Mouse (Mus musculus) heart, embryonic 10.5 days (tissue): ENCODE data around the gene Psmb3. TPM values are rescaled to one million over a fixed set of nuclear protein-coding genes. Genes with fewer than 3 reads are reported as not detected.
"Not testable (repeated sequence)": the region's sequence is repeated elsewhere in the genome, so short reads cannot be mapped to it uniquely, and the experiment has no call there.

Source experiments
- DNase-seq: peaks from one replicate; pipeline ENCODE4 v3.0.0-alpha.2; 2017; ENCODE audit warnings: low spot score
- H3K27ac ChIP-seq: fragments of 300-500 bp; sonication (generic); 2 replicates; pipeline ENCODE4 v1.5.1; 2016; ENCODE audit warnings: mild to moderate bottlenecking
- H3K27me3 ChIP-seq: fragments of 300-500 bp; sonication (generic); 2 replicates; pipeline ENCODE4 v1.6.1; 2016; ENCODE audit warnings: mild to moderate bottlenecking; ENCODE audit not compliant: poor library complexity, insufficient read depth, severe bottlenecking
- H3K36me3 ChIP-seq: fragments of 300-500 bp; sonication (generic); 2 replicates; pipeline ENCODE4 v1.6.1; 2016; ENCODE audit warnings: mild to moderate bottlenecking, moderate library complexity
- H3K4me1 ChIP-seq: fragments of 300-500 bp; sonication (generic); 2 replicates; pipeline ENCODE4 v1.6.1; 2016; ENCODE audit warnings: mild to moderate bottlenecking
- H3K4me3 ChIP-seq: fragments of 300-500 bp; sonication (generic); 2 replicates; pipeline ENCODE4 v1.5.1; 2016; ENCODE audit warnings: mild to moderate bottlenecking, moderate library complexity
- H3K9me3 ChIP-seq: fragments of 300-500 bp; sonication (generic); 2 replicates; pipeline ENCODE4 v1.6.1; 2016; ENCODE audit warnings: mild to moderate bottlenecking, moderate library complexity
- WGBS: fragments of 180-500 bp; shearing (Covaris S2); methylation state at CpG from one replicate; pipeline ENCODE4 v1.1.7; 2016; 5-methylcytosine and 5-hydroxymethylcytosine counted together
- polyA plus RNA-seq: library from polyadenylated mRNA; unstranded; fragments of >200 nt; fragmentation: Nextera tagmentation; extraction: Ambion mirVana; gene quantifications from 2 replicates; pipeline ENCODE4 v1.2.1, GENCODE M21; 2016

Psmb3 gene
- polyA plus RNA-seq, result 517 and 557 TPM in 2 replicates

GRCm38 (mm10) chr11:97703039-97703826 lies at the start of gene Psmb3:
Gene Psmb3 (plus strand): TSS chr11:97703399.
- Histone ChIP-seq H3K9me3 (no peaks in the 10 kb centered on the region), H3K36me3 (peaks cover 36% of the 10 kb centered on the region), H3K27me3 (no peaks in the 10 kb centered on the region), H3K27ac (peak within 1 kb of the TSS; percentile 91), H3K4me1 (peaks cover 32% of the 10 kb centered on the region), H3K4me3 (peak within 1 kb of the TSS; percentile 96)
- DNase-seq, result peak; percentile 99
- WGBS, result 1% methylated on average over 35 of the region's 35 CpGs

GRCm38 (mm10) chr11:97654210-97654609 lies 49.0 kb upstream of the Psmb3 start:
- no peak for DNase-seq
- Histone ChIP-seq H3K27me3 (no peaks in the 10 kb centered on the region), H3K4me3 (no peak overlapping the region), H3K9me3 (no peaks in the 10 kb centered on the region), H3K36me3 (no peaks in the 10 kb centered on the region), H3K27ac (no peak overlapping the region), H3K4me1 (peaks cover 25% of the 10 kb centered on the region)
- 91% methylated on average over 2 of the region's 2 CpGs for WGBS

GRCm38 (mm10) chr11:97656269-97656971 lies 46.8 kb upstream of the Psmb3 start:
- 73% methylated on average over 14 of the region's 14 CpGs for WGBS
- peak overlapping the region; percentile 67; the same call in 1 of the 2 replicates for H3K27ac ChIP-seq
- H3K4me1 ChIP-seq, result peaks cover 45% of the 10 kb centered on the region
- 0 out of 2 replicates have a peak, but pooled peaks cover 6% of the 10 kb centered on the region for H3K27me3 ChIP-seq
- no peaks in the 10 kb centered on the region for H3K36me3 ChIP-seq
- H3K9me3 ChIP-seq, result no peaks in the 10 kb centered on the region
- H3K4me3 ChIP-seq, result no peak overlapping the region
- no peak for DNase-seq

- 28% methylated on average over 4 of the region's 6 CpGs for WGBS
- DNase-seq, result no peak
These were observed 45.8 kb upstream of the Psmb3 start for GRCm38 (mm10) chr11:97657184-97657945.

GRCm38 (mm10) chr11:97657967-97658366 lies 45.2 kb upstream of the Psmb3 start:
- Histone ChIP-seq H3K4me1 (peaks cover 58% of the 10 kb centered on the region), H3K27me3 (0 out of 2 replicates have a peak, but pooled peaks cover 11% of the 10 kb centered on the region)
- H3K27ac ChIP-seq, DNase-seq, H3K4me3 ChIP-seq, H3K36me3 ChIP-seq, H3K9me3 ChIP-seq: not testable (repeated sequence)
- WGBS, result 86% methylated on average over 6 of the region's 6 CpGs

More at GRCm38 (mm10) chr11:97657184-97657945, 45.8 kb upstream of the Psmb3 start:
- H3K27me3 ChIP-seq, result 0 out of 2 replicates have a peak, but pooled peaks cover 11% of the 10 kb centered on the region
- H3K4me1 ChIP-seq, result peaks cover 54% of the 10 kb centered on the region
- no peaks in the 10 kb centered on the region for H3K36me3 ChIP-seq
- peak overlapping the region; percentile 67 for H3K27ac ChIP-seq
- H3K9me3 ChIP-seq, result no peaks in the 10 kb centered on the region
- H3K4me3 ChIP-seq, result 0 out of 2 replicates have a peak overlapping the region, but pooled peaks have one; percentile 12

- Histone ChIP-seq H3K4me1 (peaks cover 58% of the 10 kb centered on the region), H3K27ac (peak overlapping the region; percentile 97), H3K36me3 (no peaks in the 10 kb centered on the region), H3K9me3 (no peaks in the 10 kb centered on the region), H3K27me3 (0 out of 2 replicates have a peak, but pooled peaks cover 11% of the 10 kb centered on the region), H3K4me3 (peak overlapping the region; percentile 91)
- WGBS, result 24% methylated on average over 11 of the region's 11 CpGs
- DNase-seq, result no peak
These were observed 44.4 kb upstream of the Psmb3 start for GRCm38 (mm10) chr11:97658751-97659266.

- H3K9me3 ChIP-seq, result no peaks in the 10 kb centered on the region
- no peaks in the 10 kb centered on the region for H3K36me3 ChIP-seq
- DNase-seq, result no peak
- 0 out of 2 replicates have a peak, but pooled peaks cover 11% of the 10 kb centered on the region for H3K27me3 ChIP-seq
- H3K4me3 ChIP-seq, result peak overlapping the region; percentile 91
- peak overlapping the region; percentile 97 for H3K27ac ChIP-seq
- peaks cover 62% of the 10 kb centered on the region for H3K4me1 ChIP-seq
- WGBS, result 12% methylated on average over 13 of the region's 13 CpGs
These were observed 43.8 kb upstream of the Psmb3 start for GRCm38 (mm10) chr11:97659267-97659989.

- H3K4me1 ChIP-seq, result peaks cover 70% of the 10 kb centered on the region
- H3K36me3 ChIP-seq, result peaks cover 1% of the 10 kb centered on the region
- H3K27ac ChIP-seq, result peak overlapping the region; percentile 97
- H3K27me3 ChIP-seq, result 0 out of 2 replicates have a peak, but pooled peaks cover 11% of the 10 kb centered on the region
- WGBS, result under 1% methylated on average over 77 of the region's 78 CpGs
- peak overlapping the region; percentile 91 for H3K4me3 ChIP-seq
- H3K9me3 ChIP-seq, result no peaks in the 10 kb centered on the region
- DNase-seq, result peak; percentile 91
These were observed 43.0 kb upstream of the Psmb3 start for GRCm38 (mm10) chr11:97659990-97660714.

GRCm38 (mm10) chr11:97660734-97661647 lies 42.2 kb upstream of the Psmb3 start:
- no peak for DNase-seq
- peak overlapping the region; percentile 97 for H3K27ac ChIP-seq
- 0 out of 2 replicates have a peak, but pooled peaks cover 11% of the 10 kb centered on the region for H3K27me3 ChIP-seq
- WGBS, result 5% methylated on average over 27 of the region's 27 CpGs
- peaks cover 9% of the 10 kb centered on the region for H3K36me3 ChIP-seq
- H3K4me3 ChIP-seq, result peak overlapping the region; percentile 91
- H3K4me1 ChIP-seq, result peaks cover 74% of the 10 kb centered on the region
- H3K9me3 ChIP-seq, result no peaks in the 10 kb centered on the region

GRCm38 (mm10) chr11:97661648-97662133 lies 41.5 kb upstream of the Psmb3 start:
- Histone ChIP-seq H3K27me3 (0 out of 2 replicates have a peak, but pooled peaks cover 11% of the 10 kb centered on the region), H3K4me1 (peaks cover 70% of the 10 kb centered on the region), H3K9me3 (no peaks in the 10 kb centered on the region), H3K27ac (peak overlapping the region; percentile 97), H3K4me3 (peak overlapping the region; percentile 91), H3K36me3 (peaks cover 16% of the 10 kb centered on the region)
- no peak for DNase-seq
- WGBS, result under 1% methylated on average over 20 of the region's 20 CpGs
